Mouse (Mus musculus) bone marrow macrophage, adult 2 months (primary cell): ENCODE measurements around the gene Dusp19. TPM values are rescaled to one million over a fixed set of nuclear protein-coding genes. Genes with fewer than 3 reads are reported as not detected.

ENCODE experiments used
- H3K27ac ChIP-seq: 2 replicates; pipeline ENCODE4 v1.5.1; 2012; ENCODE audit warnings: low read depth, low read length; ENCODE audit not compliant: insufficient read depth
- H3K4me1 ChIP-seq: 2 replicates; pipeline ENCODE4 v1.6.1; 2012; ENCODE audit warnings: low read length; ENCODE audit not compliant: control insufficient read depth, insufficient read depth
- H3K4me3 ChIP-seq: 2 replicates; pipeline ENCODE4 v1.5.1; 2012; ENCODE audit warnings: mild to moderate bottlenecking, low read length, moderate library complexity; ENCODE audit not compliant: insufficient read depth
- CTCF ChIP-seq: IDR thresholded peaks from 2 replicates; pipeline ENCODE4 v1.5.1; 2012; ENCODE audit warnings: low read depth, mild to moderate bottlenecking, low read length, moderate library complexity
- POLR2A ChIP-seq: IDR thresholded peaks from 2 replicates; pipeline ENCODE4 v1.6.1; 2012; ENCODE audit warnings: mild to moderate bottlenecking, low read depth, low read length, borderline replicate concordance
- polyA plus RNA-seq: library from polyadenylated mRNA; stranded (reverse); fragments of >200 nt; gene quantifications from 2 replicates; pipeline ENCODE4 v1.2.4, GENCODE M21; 2012; ENCODE audit not compliant: missing spikeins, insufficient read depth, insufficient read length

Dusp19 gene
- polyA plus RNA-seq, 1 experiment = 6.8 TPM

DNA sequence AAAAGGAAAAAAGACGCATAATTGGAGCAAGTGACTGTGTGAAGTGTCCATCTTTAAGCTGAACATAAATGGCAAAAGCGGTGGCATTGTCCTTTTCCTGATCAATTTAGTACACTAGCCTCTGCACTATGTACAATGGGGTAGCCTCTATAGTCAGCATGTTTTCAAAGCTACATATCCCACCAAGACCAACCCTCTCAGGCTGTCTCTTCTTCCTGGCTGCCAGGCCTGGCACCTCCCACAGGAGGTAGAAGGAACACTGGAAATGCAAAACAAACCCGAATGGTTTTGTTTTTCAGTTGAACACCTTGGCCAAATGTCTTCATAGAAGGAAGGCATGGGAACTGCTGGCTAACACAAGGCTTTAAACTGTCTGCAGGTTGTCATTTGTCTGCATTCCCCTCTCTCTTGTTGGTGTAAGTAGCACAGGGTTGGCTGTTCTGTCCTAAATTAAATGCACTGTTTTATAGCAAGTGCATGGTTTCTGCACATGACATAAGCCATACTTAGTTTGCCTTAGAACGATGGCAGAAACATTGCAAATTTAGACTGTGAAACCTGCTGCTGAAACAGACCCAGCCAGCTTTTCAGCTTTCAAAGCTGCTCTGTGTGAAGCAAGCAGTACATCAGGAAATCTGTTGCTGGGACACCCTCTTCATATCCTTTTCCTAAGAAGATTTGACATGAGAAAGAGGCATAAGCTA, 22.5 kb upstream of the Dusp19 start:
- no peak for TF ChIP-seq POLR2A
- no peak for TF ChIP-seq CTCF
- no peaks in the 10 kb centered on the region for H3K4me1 ChIP-seq
- no peak overlapping the region for H3K4me3 ChIP-seq
- H3K27ac ChIP-seq = no peak overlapping the region

DNA sequence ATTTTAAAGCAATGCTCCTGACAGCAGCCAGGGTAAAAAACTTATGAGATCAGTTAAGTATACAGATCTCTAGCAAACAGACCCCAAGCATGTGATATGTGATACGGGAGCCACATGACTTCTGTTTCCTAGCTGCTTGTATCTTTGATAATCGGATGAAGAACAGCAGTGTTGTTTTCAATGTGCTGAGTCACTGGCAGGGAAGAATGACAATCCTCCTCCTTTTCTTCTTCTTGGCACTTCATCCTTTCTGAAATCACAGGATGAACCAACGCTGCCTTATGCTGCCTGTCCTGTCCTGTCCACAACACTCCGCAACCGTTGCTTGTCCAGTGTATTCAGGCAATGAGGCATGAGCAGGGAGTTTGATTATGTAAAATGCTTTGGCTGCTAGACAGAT, 19.9 kb upstream of the Dusp19 start:
- TF ChIP-seq POLR2A (no peak), CTCF (no peak)
- no peak overlapping the region for H3K4me3 ChIP-seq

DNA sequence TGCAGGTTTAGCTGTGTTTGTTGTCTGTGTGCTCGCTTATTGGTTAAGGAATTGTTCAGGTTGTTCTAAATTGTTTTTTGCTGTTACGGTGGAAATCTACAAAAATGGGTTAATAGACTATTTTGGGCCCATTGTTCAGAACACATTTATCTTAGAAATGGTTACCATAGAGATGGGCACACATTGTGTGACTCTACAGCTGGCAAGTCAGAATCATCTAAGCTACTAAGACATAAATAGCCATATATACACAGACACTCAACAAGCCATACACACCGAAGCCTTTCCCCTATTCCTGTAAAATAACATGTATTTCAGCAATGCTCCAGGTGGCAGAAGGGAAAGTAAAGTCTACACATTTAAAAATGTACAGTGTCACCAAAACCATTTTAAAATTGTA, 17.0 kb upstream of the Dusp19 start:
- no peak for TF ChIP-seq CTCF
- no peak for TF ChIP-seq POLR2A
- H3K27ac ChIP-seq = no peak overlapping the region
- H3K4me1 ChIP-seq = no peaks in the 10 kb centered on the region
- H3K4me3 ChIP-seq = no peak overlapping the region

More for the DNA sequence above, 19.9 kb upstream of the Dusp19 start:
- Histone ChIP-seq H3K4me1 (no peaks in the 10 kb centered on the region), H3K27ac (no peak overlapping the region)

DNA sequence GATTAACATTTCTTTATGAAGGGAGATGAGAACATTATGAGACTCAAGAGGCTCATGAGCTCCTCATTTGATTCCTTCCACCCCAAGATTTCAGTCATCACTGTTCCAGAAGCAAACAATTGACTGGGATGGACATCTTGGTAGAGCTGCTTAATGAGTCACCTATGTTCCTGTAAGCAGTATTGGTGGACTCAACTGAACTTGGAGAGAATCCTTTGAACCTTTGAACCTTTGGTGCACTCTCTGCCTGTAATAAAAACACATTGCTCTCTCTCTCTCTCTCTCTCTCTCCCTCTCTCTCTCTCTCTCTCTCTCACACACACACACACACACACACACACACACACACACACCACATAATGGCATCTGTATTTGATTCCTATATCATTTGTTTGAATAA, 16.2 kb upstream of the Dusp19 start:
- TF ChIP-seq CTCF (no peak), POLR2A (no peak)
- H3K27ac ChIP-seq = no peak overlapping the region

DNA sequence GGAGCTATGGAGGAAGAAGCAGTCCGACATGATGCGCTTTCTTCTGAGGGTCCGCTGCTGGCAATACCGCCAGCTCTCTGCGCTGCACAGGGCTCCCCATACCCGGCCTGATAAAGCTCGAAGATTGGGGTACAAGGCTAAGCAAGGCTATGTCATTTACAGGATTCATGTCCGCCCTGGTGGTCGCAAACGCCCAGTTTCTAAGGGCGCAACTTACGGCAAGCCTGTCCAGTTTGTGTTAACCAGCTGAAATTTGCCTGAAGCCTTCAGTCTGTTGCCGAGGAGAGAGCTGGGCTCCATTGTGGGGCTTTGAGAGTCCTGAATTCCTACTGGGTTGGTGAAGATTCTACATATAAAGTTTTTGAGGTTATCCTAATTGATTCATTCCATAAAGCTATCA, 14.1 kb upstream of the Dusp19 start:
- no peak for TF ChIP-seq POLR2A
- TF ChIP-seq CTCF = no peak
- H3K4me3 ChIP-seq = no peak overlapping the region
- H3K4me1 ChIP-seq = no peaks in the 10 kb centered on the region
- no peak overlapping the region for H3K27ac ChIP-seq

More for the DNA sequence above, 16.2 kb upstream of the Dusp19 start:
- Histone ChIP-seq H3K4me3 (no peak overlapping the region), H3K4me1 (no peaks in the 10 kb centered on the region)

DNA sequence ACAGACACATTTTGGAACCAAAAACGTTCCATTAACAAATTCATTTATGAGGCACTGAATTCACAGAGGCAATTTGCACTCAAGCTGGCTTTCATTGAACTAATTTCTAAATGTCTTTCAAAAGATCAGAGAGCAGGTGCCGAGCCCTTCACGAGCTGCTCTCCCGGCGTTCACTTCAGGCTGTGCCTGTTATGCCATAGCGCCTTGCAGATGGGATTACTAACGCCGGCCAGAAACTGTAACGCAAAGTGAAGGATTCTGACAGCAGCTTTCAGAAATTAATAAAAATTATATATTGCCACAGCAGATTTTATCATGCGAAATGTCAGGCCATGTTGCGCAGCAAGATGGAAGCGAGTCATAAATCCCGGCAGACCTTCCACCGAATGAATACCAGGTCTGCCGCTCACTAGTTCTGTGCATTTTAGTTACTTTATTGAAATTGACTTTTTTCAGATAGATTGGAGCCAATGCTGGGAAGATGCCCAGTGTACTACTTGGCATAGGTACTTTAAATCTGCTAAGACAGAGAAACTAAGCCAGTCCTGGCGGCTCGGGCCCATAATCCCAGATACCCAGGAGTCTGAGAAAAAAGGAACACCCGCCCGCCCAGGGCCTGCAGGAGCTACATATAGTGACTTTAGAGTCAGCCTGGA, 12.9 kb upstream of the Dusp19 start:
- TF ChIP-seq CTCF (no peak), POLR2A (no peak)
- H3K27ac ChIP-seq = no peak overlapping the region
- no peaks in the 10 kb centered on the region for H3K4me1 ChIP-seq
- H3K4me3 ChIP-seq = no peak overlapping the region

DNA sequence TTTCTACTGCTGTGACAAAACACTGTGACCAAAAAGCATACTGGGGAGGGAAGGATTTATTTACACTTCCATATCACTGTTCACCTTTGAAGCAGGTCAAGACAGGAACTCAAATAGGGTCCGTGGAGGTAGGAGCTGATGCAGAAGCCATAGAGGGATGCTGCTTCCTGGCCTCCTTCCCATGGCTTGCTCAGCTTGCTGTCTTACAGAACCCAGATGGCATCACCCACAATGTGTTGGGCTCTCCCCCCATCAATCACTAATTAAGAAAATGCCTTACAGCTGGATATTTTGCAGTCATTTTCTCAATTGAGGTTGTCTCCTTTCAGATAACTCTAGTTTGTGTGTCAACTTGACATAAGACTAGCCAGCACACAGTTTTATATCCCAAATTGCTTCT, 4.6 kb upstream of the Dusp19 start:
- peaks cover 2% of the 10 kb centered on the region; the same call in 1 of the 2 replicates for H3K4me1 ChIP-seq
- no peak overlapping the region for H3K4me3 ChIP-seq
- TF ChIP-seq POLR2A = no peak
- TF ChIP-seq CTCF = no peak
- H3K27ac ChIP-seq = no peak overlapping the region

DNA sequence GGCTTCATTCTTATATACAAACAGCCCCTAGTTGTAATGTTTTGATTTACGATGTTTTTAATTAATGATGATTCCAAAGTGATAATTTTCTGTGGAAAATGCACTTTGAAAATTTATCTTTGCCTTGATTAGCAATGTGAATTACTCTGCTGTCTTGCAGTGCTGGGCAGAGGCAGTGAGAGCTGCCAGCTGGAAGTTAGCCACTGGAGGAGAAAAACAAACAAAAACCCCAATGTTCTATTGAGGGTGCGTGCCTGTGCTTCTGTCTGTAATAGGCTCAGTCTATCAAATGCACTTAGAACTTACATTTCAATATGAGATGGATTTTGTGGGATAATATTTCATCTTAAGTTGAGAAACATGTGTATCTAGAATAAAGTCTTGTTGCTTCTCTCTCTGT, 4.0 kb upstream of the Dusp19 start:
- peaks cover 3% of the 10 kb centered on the region for H3K4me1 ChIP-seq
- H3K4me3 ChIP-seq = no peak overlapping the region
- TF ChIP-seq CTCF (no peak), POLR2A (no peak)
- H3K27ac ChIP-seq = no peak overlapping the region

DNA sequence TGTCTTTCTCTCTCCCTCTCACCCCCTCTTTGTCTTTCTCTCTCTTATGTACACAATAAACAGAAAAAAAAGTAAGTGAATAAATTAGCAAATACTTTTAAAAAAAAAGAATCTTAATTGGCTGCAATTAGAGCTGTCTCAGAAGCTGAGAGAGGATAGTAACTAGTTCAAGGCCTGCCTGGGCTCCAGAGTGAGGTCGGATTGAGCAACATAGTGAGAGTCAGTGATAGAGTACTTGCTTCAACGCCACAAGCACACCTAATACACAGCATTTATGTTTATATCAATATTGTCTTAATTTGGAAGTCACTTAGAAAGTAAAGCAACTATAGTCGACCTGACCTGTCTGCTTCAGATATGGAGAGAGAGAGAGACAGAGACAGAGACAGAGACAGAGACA, 2.1 kb downstream of the Dusp19 start:
- no peak overlapping the region for H3K27ac ChIP-seq
- H3K4me1 ChIP-seq = peaks cover 8% of the 10 kb centered on the region
- no peak overlapping the region for H3K4me3 ChIP-seq
- TF ChIP-seq CTCF (no peak), POLR2A (no peak)

DNA sequence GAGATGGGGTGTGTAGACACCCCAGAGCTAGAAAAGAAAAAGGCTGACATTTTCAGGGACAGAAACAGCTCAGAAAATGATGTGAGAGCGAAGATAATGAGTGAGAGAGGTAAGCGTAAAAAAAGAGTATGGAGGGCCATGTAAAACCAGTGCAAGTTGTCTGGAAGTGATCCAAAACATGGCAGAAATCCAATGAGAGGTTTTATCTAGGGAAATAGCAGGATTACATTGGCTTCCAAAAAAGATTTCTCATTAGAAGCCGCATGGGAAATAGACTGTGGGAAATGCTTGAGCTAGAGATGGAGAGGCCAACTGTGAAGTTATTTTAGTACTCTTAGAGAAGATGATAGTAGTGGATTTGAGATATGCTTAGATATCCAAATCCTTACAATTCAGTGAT, 5.1 kb downstream of the Dusp19 start:
- no peak overlapping the region for H3K4me3 ChIP-seq
- no peak overlapping the region for H3K27ac ChIP-seq
- H3K4me1 ChIP-seq = peaks cover 6% of the 10 kb centered on the region
- TF ChIP-seq CTCF (no peak), POLR2A (no peak)
